Mouse (Mus musculus) heart, embryonic 14.5 days (tissue): Measurements from ENCODE around the gene Gm11444. TPM values are rescaled to one million over a fixed set of nuclear protein-coding genes. Genes with fewer than 3 reads are reported as not detected.

ENCODE experiments used
- ATAC-seq: fragments of 200-750 bp; cut with Nextera tagmentation; 2 replicates; pipeline ENCODE4 v1.8.0; 2017; ENCODE audit warnings: low read depth, moderate TSS enrichment; ENCODE audit not compliant: insufficient number of reproducible peaks, insufficient read depth, low FRiP score
- H3K27ac ChIP-seq, 2 experiments: fragments of 200-500 bp in 1 of 2; fragments of 300-500 bp in 1 of 2; sonication (generic) in 1 of 2; replicated peaks in 1 of 2; 2 replicates each; pipeline ENCODE4 v1.5.1; 2012 to 2014; ENCODE audit warnings: low read depth in 2 of 2, low read length in 2 of 2, control low read depth in 1 of 2, mild to moderate bottlenecking in 1 of 2, mixed read lengths in 1 of 2; ENCODE audit not compliant: control insufficient read depth in 1 of 2, insufficient read depth in 1 of 2
- H3K27me3 ChIP-seq: fragments of 300-500 bp; sonication (generic); 2 replicates; pipeline ENCODE4 v1.6.1; 2014; ENCODE audit warnings: mild to moderate bottlenecking, low read length, control low read depth; ENCODE audit not compliant: control insufficient read depth, insufficient read depth
- H3K36me3 ChIP-seq: fragments of 300-500 bp; sonication (generic); 2 replicates; pipeline ENCODE4 v1.6.1; 2014; ENCODE audit warnings: mild to moderate bottlenecking, control low read depth, low read length, mixed read lengths; ENCODE audit not compliant: control insufficient read depth, insufficient read depth
- H3K4me1 ChIP-seq, 2 experiments: fragments of 200-500 bp in 1 of 2; fragments of 300-500 bp in 1 of 2; sonication (generic) in 1 of 2; 2 replicates each; pipeline ENCODE4 v1.6.1; 2012 to 2014; ENCODE audit warnings: low read length in 2 of 2, control low read depth in 1 of 2, mixed read lengths in 1 of 2; ENCODE audit not compliant: control insufficient read depth in 2 of 2, insufficient read depth in 2 of 2
- H3K4me2 ChIP-seq: fragments of 300-500 bp; sonication (generic); 2 replicates; pipeline ENCODE4 v1.6.1; 2014; ENCODE audit warnings: mild to moderate bottlenecking, low read length
- H3K4me3 ChIP-seq, 2 experiments: fragments of 200-500 bp in 1 of 2; fragments of 300-500 bp in 1 of 2; sonication (generic) in 1 of 2; 2 replicates each; pipeline ENCODE4 v1.5.1; 2012 to 2014; ENCODE audit warnings: low read length in 2 of 2, mild to moderate bottlenecking in 2 of 2, control low read depth in 1 of 2, low read depth in 1 of 2, moderate library complexity in 1 of 2; ENCODE audit not compliant: control insufficient read depth in 1 of 2, insufficient read depth in 1 of 2
- H3K9ac ChIP-seq: fragments of 300-500 bp; sonication (generic); 2 replicates; pipeline ENCODE4 v1.6.1; 2014; ENCODE audit warnings: mild to moderate bottlenecking, low read length
- H3K9me3 ChIP-seq: fragments of 300-500 bp; sonication (generic); 2 replicates; pipeline ENCODE4 v1.6.1; 2016; ENCODE audit warnings: low read length, control low read depth; ENCODE audit not compliant: control insufficient read depth
- WGBS: fragments of 180-500 bp; shearing (Covaris S2); extraction: QIAGEN DNeasy Blood & Tissue Kit; methylation state at CpG from one replicate; pipeline ENCODE4 v1.1.7; 2014; 5-methylcytosine and 5-hydroxymethylcytosine counted together
- polyA plus RNA-seq: library from polyadenylated mRNA; unstranded; fragments of >200 nt; fragmentation: Nextera tagmentation; extraction: Ambion mirVana; gene quantifications from 2 replicates; pipeline ENCODE4 v1.2.1, GENCODE M21; 2014

Gm11444 gene
- polyA plus RNA-seq, 1 experiment from 2014 or later: not detected

- Histone ChIP-seq H3K4me3 (no peak overlapping the region), H3K4me2 (no peak overlapping the region), H3K36me3 (no peaks in the 10 kb centered on the region), H3K27ac (no peak overlapping the region), H3K4me1 (peaks cover 11 to 20% of the 10 kb centered on the region in 2 experiments), H3K27me3 (peaks cover 23% of the 10 kb centered on the region), H3K9me3 (no peaks in the 10 kb centered on the region), H3K9ac (no peak overlapping the region)
- no peak for ATAC-seq
- WGBS: 81% methylated on average over 11 of the region's 11 CpGs
These were observed 42.8 kb downstream of the Gm11444 start for GRCm38 (mm10) chr11:85807353-85807752.

- ATAC-seq: no peak
- H3K4me3 ChIP-seq: no peak overlapping the region
- H3K36me3 ChIP-seq: no peaks in the 10 kb centered on the region
- no peak overlapping the region for H3K4me2 ChIP-seq
- H3K4me1 ChIP-seq: peaks cover 21 to 29% of the 10 kb centered on the region in 2 experiments
- 58% methylated on average over 1 of the region's 1 CpGs for WGBS
- H3K9me3 ChIP-seq: no peaks in the 10 kb centered on the region
- no peak overlapping the region for H3K9ac ChIP-seq
- peaks cover 26% of the 10 kb centered on the region for H3K27me3 ChIP-seq
- no peak overlapping the region for H3K27ac ChIP-seq
These were observed 44.4 kb downstream of the Gm11444 start for GRCm38 (mm10) chr11:85805779-85806178.

- Histone ChIP-seq H3K4me2 (no peak overlapping the region), H3K27ac (no peak overlapping the region), H3K27me3 (peaks cover 31% of the 10 kb centered on the region), H3K9ac (no peak overlapping the region), H3K9me3 (no peaks in the 10 kb centered on the region), H3K4me1 (peaks cover 31 to 45% of the 10 kb centered on the region in 2 experiments), H3K36me3 (no peaks in the 10 kb centered on the region), H3K4me3 (no peak overlapping the region)
- 21% methylated on average over 5 of the region's 5 CpGs for WGBS
- ATAC-seq: peak; percentile 55; the same call in 1 of the 2 replicates
These were observed 46.1 kb downstream of the Gm11444 start for GRCm38 (mm10) chr11:85804048-85804447.

- 14% methylated on average over 11 of the region's 11 CpGs for WGBS
These were observed 49.8 kb downstream of the Gm11444 start for GRCm38 (mm10) chr11:85800380-85800779.

GRCm38 (mm10) chr11:85799856-85800255 lies 50.3 kb downstream of the Gm11444 start:
- Histone ChIP-seq H3K9ac (no peak overlapping the region), H3K27me3 (peaks cover 67% of the 10 kb centered on the region), H3K9me3 (no peaks in the 10 kb centered on the region), H3K4me3 (no peak overlapping the region), H3K4me1 (peaks cover 32 to 52% of the 10 kb centered on the region in 2 experiments), H3K36me3 (no peaks in the 10 kb centered on the region), H3K4me2 (peak overlapping the region; percentile 49), H3K27ac (0 out of 4 replicates have a peak overlapping the region, but pooled peaks of 1 of the 2 experiments have one; percentile 7)
- 3% methylated on average over 19 of the region's 19 CpGs for WGBS
- peak; percentile 76 for ATAC-seq

More at GRCm38 (mm10) chr11:85800380-85800779, 49.8 kb downstream of the Gm11444 start:
- Histone ChIP-seq H3K4me1 (peaks cover 34 to 52% of the 10 kb centered on the region in 2 experiments), H3K9ac (no peak overlapping the region), H3K9me3 (no peaks in the 10 kb centered on the region), H3K36me3 (no peaks in the 10 kb centered on the region), H3K4me2 (peak overlapping the region; percentile 49; the same call in 1 of the 2 replicates), H3K4me3 (no peak overlapping the region), H3K27ac (peak overlapping the region; percentile 4 to 7; a peak in 1 of 4 replicates), H3K27me3 (peaks cover 62% of the 10 kb centered on the region)
- ATAC-seq: no peak

GRCm38 (mm10) chr11:85799456-85799855 lies 50.7 kb downstream of the Gm11444 start:
- peaks cover 71% of the 10 kb centered on the region for H3K27me3 ChIP-seq
- peak overlapping the region; percentile 49 for H3K4me2 ChIP-seq

More at GRCm38 (mm10) chr11:85799456-85799855, 50.7 kb downstream of the Gm11444 start:
- no peaks in the 10 kb centered on the region for H3K9me3 ChIP-seq
- WGBS: 9% methylated on average over 4 of the region's 4 CpGs
- 0 out of 2 replicates have a peak, but pooled peaks have one; percentile 14 for ATAC-seq
- H3K9ac ChIP-seq: no peak overlapping the region
- H3K4me3 ChIP-seq: no peak overlapping the region
- no peaks in the 10 kb centered on the region for H3K36me3 ChIP-seq
- peaks cover 32 to 48% of the 10 kb centered on the region in 2 experiments for H3K4me1 ChIP-seq
- peak overlapping the region; percentile 7 to 25; a peak in 1 of 4 replicates for H3K27ac ChIP-seq

Other genes with a start within 250 kb of the Gm11444 start
- 2.2 and 4.0 TPM in 2 replicates for gene Tbx2, start 17.8 kb downstream of the Gm11444 start, polyA plus RNA-seq
- 0.11 and 0.23 TPM in 2 replicates for gene Tbx4, start 36.1 kb upstream of the Gm11444 start, polyA plus RNA-seq